Mouse (Mus musculus) ES-Bruce4 (cell line): ENCODE data around the gene Sfmbt1. TPM values are rescaled to one million over a fixed set of nuclear protein-coding genes. Genes with fewer than 3 reads are reported as not detected.

ENCODE experiments used
- H3K27ac ChIP-seq: 2 replicates; pipeline ENCODE4 v1.5.1; 2012; ENCODE audit warnings: low read length, inconsistent platforms; ENCODE audit not compliant: insufficient read depth
- H3K27me3 ChIP-seq: 2 replicates; pipeline ENCODE4 v1.6.1; 2012; ENCODE audit warnings: mild to moderate bottlenecking, low read length, inconsistent platforms; ENCODE audit not compliant: control insufficient read depth, poor library complexity, insufficient read depth, severe bottlenecking
- H3K36me3 ChIP-seq: 2 replicates; pipeline ENCODE4 v1.6.1; 2012; ENCODE audit warnings: inconsistent platforms, mild to moderate bottlenecking, low read length, moderate library complexity; ENCODE audit not compliant: control insufficient read depth, poor library complexity, insufficient read depth, severe bottlenecking
- H3K4me1 ChIP-seq: one replicate; pipeline ENCODE4 v1.8.1; 2011; ENCODE audit warnings: low read length; ENCODE audit not compliant: control insufficient read depth, insufficient read depth
- H3K4me3 ChIP-seq: 2 replicates; pipeline ENCODE4 v1.5.1; 2011; ENCODE audit warnings: low read depth, mild to moderate bottlenecking, low read length
- H3K9ac ChIP-seq: 2 replicates; pipeline ENCODE4 v1.6.1; 2012; ENCODE audit warnings: low read depth, mild to moderate bottlenecking, inconsistent platforms; ENCODE audit not compliant: poor library complexity, severe bottlenecking
- H3K9me3 ChIP-seq: replicated peaks from 2 replicates; pipeline ENCODE4 v1.6.1; 2012; ENCODE audit warnings: mild to moderate bottlenecking, low read length, inconsistent platforms; ENCODE audit not compliant: control insufficient read depth, poor library complexity, insufficient read depth, severe bottlenecking
- CTCF ChIP-seq: IDR thresholded peaks from one replicate; pipeline ENCODE4 v1.8.1; 2011; ENCODE audit warnings: low read depth, low read length
- EP300 ChIP-seq: IDR thresholded peaks from 2 replicates; pipeline ENCODE4 v1.6.1; 2011; ENCODE audit warnings: low read depth, low read length; ENCODE audit not compliant: insufficient read depth
- POLR2A ChIP-seq: IDR thresholded peaks from one replicate; pipeline ENCODE4 v1.8.1; 2011; ENCODE audit warnings: low read length; ENCODE audit not compliant: insufficient read depth
- polyA plus RNA-seq: library from polyadenylated mRNA; stranded (reverse); fragments of >200 nt; gene quantifications from 2 replicates; pipeline ENCODE4 v1.2.4, GENCODE M21; 2011; ENCODE audit warnings: low read depth; ENCODE audit not compliant: missing spikeins, insufficient read depth, insufficient read length

Sfmbt1 gene
- polyA plus RNA-seq, 1 experiment, result 12.0 TPM

DNA sequence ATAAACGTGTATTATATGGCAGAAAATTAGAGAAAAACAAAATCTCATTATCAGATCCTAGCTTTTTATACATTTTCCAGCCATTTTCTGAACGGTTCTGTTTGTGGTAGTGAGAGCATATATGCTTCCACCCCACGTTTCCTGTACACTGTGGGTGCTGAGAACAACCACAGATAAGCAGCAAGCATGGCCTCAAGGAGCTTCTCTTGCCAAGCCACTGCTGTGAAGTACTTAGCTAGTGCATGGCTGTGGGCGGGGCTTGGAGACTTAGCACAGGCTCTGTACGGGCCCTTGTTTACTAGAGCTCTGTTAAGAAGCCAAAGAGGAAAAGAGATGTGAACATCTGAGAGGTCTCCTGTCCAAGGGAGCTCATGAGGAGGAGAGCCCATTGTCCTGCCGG, 39.7 kb upstream of the Sfmbt1 start:
- Histone ChIP-seq H3K36me3 (peaks cover 30% of the 10 kb centered on the region), H3K4me1 (no peaks in the 10 kb centered on the region)

DNA sequence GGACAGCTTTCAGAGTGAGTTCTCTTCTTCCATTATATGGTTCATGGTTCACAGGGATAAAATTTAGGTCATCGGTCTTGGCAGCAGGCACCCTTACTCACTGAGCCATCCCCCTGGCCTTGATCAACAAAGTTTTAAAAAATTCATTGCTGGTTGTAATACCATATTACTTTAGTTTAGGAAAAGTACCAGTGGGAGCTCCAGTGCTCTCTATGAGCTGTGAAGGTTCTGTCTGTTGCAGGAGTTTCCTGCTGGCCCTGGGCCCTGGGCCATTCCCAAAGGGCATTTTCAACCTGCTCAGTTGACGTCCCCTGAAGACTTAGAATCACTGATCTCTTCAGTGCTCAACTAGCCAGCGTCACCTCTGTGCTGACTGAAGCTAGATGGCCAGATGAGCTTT, 32.5 kb upstream of the Sfmbt1 start:
- no peaks in the 10 kb centered on the region for H3K27me3 ChIP-seq
- no peaks in the 10 kb centered on the region for H3K4me1 ChIP-seq
- no peaks in the 10 kb centered on the region for H3K9me3 ChIP-seq
- H3K9ac ChIP-seq, result no peak overlapping the region
- no peak for TF ChIP-seq POLR2A
- TF ChIP-seq CTCF, result no peak
- no peak for TF ChIP-seq EP300
- H3K27ac ChIP-seq, result no peak overlapping the region
- no peak overlapping the region for H3K4me3 ChIP-seq
- H3K36me3 ChIP-seq, result peaks cover 23% of the 10 kb centered on the region; the same call in 1 of the 2 replicates

More for the DNA sequence above, 39.7 kb upstream of the Sfmbt1 start:
- H3K9ac ChIP-seq, result no peak overlapping the region
- no peak overlapping the region for H3K27ac ChIP-seq
- no peaks in the 10 kb centered on the region for H3K27me3 ChIP-seq
- H3K4me3 ChIP-seq, result no peak overlapping the region
- H3K9me3 ChIP-seq, result no peaks in the 10 kb centered on the region
- TF ChIP-seq POLR2A (no peak), CTCF (no peak), EP300 (no peak)

DNA sequence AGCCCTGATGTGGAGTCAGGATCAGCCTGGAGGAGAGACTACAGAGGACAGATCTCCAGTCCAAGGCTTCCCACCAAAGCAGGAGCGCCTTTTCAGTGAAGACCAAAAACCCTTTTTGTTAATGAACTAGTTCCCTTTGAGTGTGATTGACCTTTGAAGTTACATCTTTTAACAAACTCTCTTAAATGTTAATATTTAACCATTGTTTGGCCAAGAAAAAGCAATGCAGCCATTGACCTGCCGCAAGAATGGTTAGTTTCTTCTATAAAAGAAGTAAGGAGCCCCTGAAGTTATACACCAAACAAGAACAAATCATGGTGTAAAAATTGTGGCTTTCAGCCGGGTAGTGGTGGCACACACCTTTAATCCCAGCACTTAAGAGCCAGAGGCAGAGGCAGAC, 24.0 kb upstream of the Sfmbt1 start:
- H3K9me3 ChIP-seq, result no peaks in the 10 kb centered on the region
- no peaks in the 10 kb centered on the region for H3K4me1 ChIP-seq
- TF ChIP-seq CTCF (no peak), EP300 (no peak), POLR2A (no peak)
- H3K27me3 ChIP-seq, result no peaks in the 10 kb centered on the region
- no peak overlapping the region for H3K9ac ChIP-seq
- H3K27ac ChIP-seq, result no peak overlapping the region
- H3K4me3 ChIP-seq, result no peak overlapping the region
- H3K36me3 ChIP-seq, result peaks cover 7% of the 10 kb centered on the region

DNA sequence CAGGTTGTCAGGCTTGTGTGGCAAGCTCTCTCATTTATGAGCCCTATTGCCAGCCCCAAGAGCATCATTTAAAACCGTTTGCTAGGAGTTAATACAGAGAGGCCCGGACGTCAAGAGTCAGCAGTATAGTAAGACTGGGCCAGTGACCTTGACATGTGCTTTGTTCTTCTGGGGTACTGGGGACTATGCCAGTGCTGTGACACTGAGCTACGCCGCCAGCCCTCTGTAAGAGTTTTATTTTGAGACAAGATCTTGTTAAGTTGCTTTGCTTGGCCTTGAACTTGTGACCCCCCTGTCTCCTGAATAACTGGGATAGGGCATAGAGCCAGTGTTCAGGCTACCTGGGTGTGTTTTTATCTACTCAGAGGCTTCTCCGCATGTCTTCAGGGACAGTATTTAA, 22.2 kb upstream of the Sfmbt1 start:
- Histone ChIP-seq H3K4me3 (no peak overlapping the region), H3K4me1 (no peaks in the 10 kb centered on the region), H3K27me3 (no peaks in the 10 kb centered on the region), H3K36me3 (peaks cover 5% of the 10 kb centered on the region), H3K27ac (no peak overlapping the region), H3K9ac (no peak overlapping the region), H3K9me3 (no peaks in the 10 kb centered on the region)
- TF ChIP-seq EP300, result no peak
- no peak for TF ChIP-seq CTCF
- TF ChIP-seq POLR2A, result no peak

DNA sequence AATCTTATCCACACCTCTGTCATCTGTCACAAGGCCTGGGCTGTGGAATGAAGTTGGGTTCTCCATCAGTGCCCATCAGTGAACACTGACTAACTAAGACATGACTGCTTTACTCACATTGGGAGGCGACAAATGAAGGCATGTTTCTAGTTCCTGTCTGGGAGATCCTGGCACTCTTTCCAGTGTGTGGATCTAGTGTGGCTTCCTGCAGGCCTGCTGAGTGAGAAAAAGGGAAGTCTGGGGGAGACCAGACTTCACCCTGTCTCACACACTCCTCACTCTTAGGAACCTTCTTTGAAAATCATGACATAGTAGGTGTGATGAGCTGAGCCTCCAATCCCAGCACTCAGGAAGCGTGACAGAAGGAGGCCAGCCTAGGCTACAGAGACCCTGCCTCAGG, 19.9 kb upstream of the Sfmbt1 start:
- H3K27me3 ChIP-seq, result no peaks in the 10 kb centered on the region
- no peaks in the 10 kb centered on the region for H3K9me3 ChIP-seq
- no peak overlapping the region for H3K4me3 ChIP-seq
- H3K4me1 ChIP-seq, result no peaks in the 10 kb centered on the region
- no peak overlapping the region for H3K27ac ChIP-seq
- no peak overlapping the region for H3K9ac ChIP-seq
- peaks cover 4% of the 10 kb centered on the region for H3K36me3 ChIP-seq
- TF ChIP-seq CTCF (no peak), EP300 (no peak), POLR2A (no peak)

DNA sequence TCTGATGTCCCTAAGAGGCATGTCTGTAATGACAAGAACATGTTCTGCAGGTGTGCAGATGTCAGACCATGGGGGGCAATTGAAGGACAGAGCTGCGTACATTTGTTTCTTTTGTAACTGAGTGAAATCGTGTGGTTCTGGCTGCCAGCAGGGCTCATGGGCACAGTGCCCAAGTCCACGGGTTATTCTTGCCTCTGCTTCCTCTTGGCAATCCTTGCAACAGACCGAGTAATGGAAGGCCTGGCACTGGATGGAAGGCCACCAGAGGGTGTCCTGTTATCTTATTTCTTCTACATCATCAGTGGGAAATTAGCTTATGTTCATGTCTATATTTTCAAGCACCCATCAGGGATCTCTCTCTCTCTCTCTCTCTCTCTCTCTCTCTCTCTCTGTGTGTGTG, 19.0 kb upstream of the Sfmbt1 start:
- H3K27me3 ChIP-seq, result no peaks in the 10 kb centered on the region
- no peak overlapping the region for H3K27ac ChIP-seq
- TF ChIP-seq EP300 (no peak), POLR2A (no peak), CTCF (no peak)

More for the DNA sequence above, 19.0 kb upstream of the Sfmbt1 start:
- no peak overlapping the region for H3K9ac ChIP-seq
- no peaks in the 10 kb centered on the region for H3K4me1 ChIP-seq
- no peaks in the 10 kb centered on the region for H3K36me3 ChIP-seq
- no peak overlapping the region for H3K4me3 ChIP-seq
- H3K9me3 ChIP-seq, result no peaks in the 10 kb centered on the region
